17 mouse cellular contexts compared by ENCODE assay signal in genomic region chr6:149174932-149175570, GRCm38 (mm10). TPM values are rescaled to one million over a fixed set of nuclear protein-coding genes. Genes with fewer than 3 reads are reported as not detected.
A peak's percentile ranks its signal among the peaks of the same experiment; 100 is the strongest.
DNase-seq lines count a peak whose midpoint lies in the region; ATAC-seq and TF ChIP-seq lines count a peak whose summit lies in the region.
"Had no signal": no experiment of that assay in that cellular context is flagged by ENCODE, and none has a peak within 500 bp of the region (broad histone marks: within the 10 kb centered on the region; RNA-seq: fewer than 3 reads in every experiment).

No protein-coding gene starts in this region.

- WGBS in heart, embryonic 12.5 days = 81% methylated on average over 3 of the region's 3 CpGs
- 88% methylated on average over 3 of the region's 3 CpGs for WGBS in midbrain, postnatal 0 days
- WGBS in midbrain, embryonic 16.5 days = 95% methylated on average over 3 of the region's 3 CpGs
- WGBS in forebrain, embryonic 10.5 days = 93% methylated on average over 3 of the region's 3 CpGs

- no peak for TF ChIP-seq CTCF in midbrain, postnatal 0 days (IDR thresholded peaks at IDR 0.05)

- peaks cover 6% of the 10 kb centered on the region; the same call in 1 of the 2 replicates for H3K9me3 ChIP-seq in heart, embryonic 12.5 days (replicated peaks)
- 0 out of 2 replicates have a peak, but pooled peaks cover 3% of the 10 kb centered on the region for H3K9me3 ChIP-seq in midbrain, postnatal 0 days (ENCODE audit: low read length)
- peaks cover 6% of the 10 kb centered on the region for H3K9me3 ChIP-seq in midbrain, embryonic 16.5 days (replicated peaks; ENCODE audit: control insufficient read depth, low read length, poor library complexity, severe bottlenecking)
- H3K9me3 ChIP-seq in forebrain, embryonic 10.5 days = peaks cover 11% of the 10 kb centered on the region
- H3K9me3 ChIP-seq: stomach, embryonic 15.5 days had no signal

- peak; percentile 96 for DNase-seq in heart, adult 11 months
- DNase-seq in midbrain, postnatal 0 days (ENCODE audit: low spot score) = peak; percentile 19
- DNase-seq in heart, adult 9 months (ENCODE audit: low spot score in 2 of 2) = peak; percentile 59 to 63
- DNase-seq in skeletal muscle tissue, adult 2 months (ENCODE audit: low read depth, low spot score) = peak; percentile 3
- DNase-seq in urinary bladder, postnatal 14 days (ENCODE audit: low spot score) = no peak
- no peak for DNase-seq in forebrain, embryonic 10.5 days (ENCODE audit: extremely low spot score, low spot score)
- DNase-seq: forebrain, postnatal 0 days; kidney, postnatal 25 days; right cerebral cortex, adult 18-20 months had no signal

- no peak overlapping the region for H3K27ac ChIP-seq in heart, embryonic 12.5 days (ENCODE audit: poor library complexity, severe bottlenecking)
- H3K27ac ChIP-seq in midbrain, postnatal 0 days (ENCODE audit: low read depth, low read length) = no peak overlapping the region
- no peak overlapping the region for H3K27ac ChIP-seq in midbrain, embryonic 16.5 days (ENCODE audit: low read length)
- H3K27ac ChIP-seq in forebrain, embryonic 10.5 days = no peak overlapping the region
- H3K27ac ChIP-seq: stomach, embryonic 15.5 days had no signal

- H3K4me3 ChIP-seq in heart, embryonic 12.5 days = no peak overlapping the region
- no peak overlapping the region for H3K4me3 ChIP-seq in midbrain, postnatal 0 days (ENCODE audit: low read depth, low read length)
- H3K4me3 ChIP-seq in midbrain, embryonic 16.5 days (ENCODE audit: low read depth, low read length) = no peak overlapping the region
- no peak overlapping the region for H3K4me3 ChIP-seq in forebrain, embryonic 10.5 days
- H3K4me3 ChIP-seq: myocyte; stomach, embryonic 15.5 days had no signal

- peaks cover 16% of the 10 kb centered on the region; the same call in 1 of the 2 replicates for H3K4me1 ChIP-seq in heart, embryonic 12.5 days (replicated peaks)
- no peaks in the 10 kb centered on the region for H3K4me1 ChIP-seq in midbrain, postnatal 0 days (ENCODE audit: insufficient read depth, low read length)
- H3K4me1 ChIP-seq in midbrain, embryonic 16.5 days (ENCODE audit: control insufficient read depth, insufficient read depth, low read length) = no peaks in the 10 kb centered on the region
- no peaks in the 10 kb centered on the region for H3K4me1 ChIP-seq in forebrain, embryonic 10.5 days
- H3K4me1 ChIP-seq: stomach, embryonic 15.5 days had no signal

- no peaks in the 10 kb centered on the region for H3K27me3 ChIP-seq in heart, embryonic 12.5 days (replicated peaks)
- H3K27me3 ChIP-seq in midbrain, postnatal 0 days (ENCODE audit: insufficient read depth, low read length) = no peaks in the 10 kb centered on the region
- no peaks in the 10 kb centered on the region for H3K27me3 ChIP-seq in midbrain, embryonic 16.5 days (ENCODE audit: control insufficient read depth, insufficient read depth, low read depth, low read length)
- H3K27me3 ChIP-seq in forebrain, embryonic 10.5 days (ENCODE audit: poor library complexity, severe bottlenecking) = no peaks in the 10 kb centered on the region
- H3K27me3 ChIP-seq: stomach, embryonic 15.5 days had no signal

- peaks cover 55% of the 10 kb centered on the region for H3K36me3 ChIP-seq in heart, embryonic 12.5 days
- peaks cover 20% of the 10 kb centered on the region for H3K36me3 ChIP-seq in midbrain, postnatal 0 days (ENCODE audit: insufficient read depth, low read length)
- H3K36me3 ChIP-seq in midbrain, embryonic 16.5 days (ENCODE audit: control insufficient read depth, insufficient read depth, low read length) = peaks cover 35% of the 10 kb centered on the region
- peaks cover 82% of the 10 kb centered on the region for H3K36me3 ChIP-seq in forebrain, embryonic 10.5 days (replicated peaks)

- H3K9ac ChIP-seq in heart, embryonic 12.5 days = no peak overlapping the region
- H3K9ac ChIP-seq in midbrain, postnatal 0 days (replicated peaks; ENCODE audit: low read length, poor library complexity, severe bottlenecking) = no peak overlapping the region
- H3K9ac ChIP-seq in midbrain, embryonic 16.5 days (ENCODE audit: low read depth, low read length) = no peak overlapping the region
- H3K9ac ChIP-seq: forebrain, postnatal 0 days; stomach, embryonic 15.5 days had no signal

- no peak for ATAC-seq in heart, embryonic 12.5 days (ENCODE audit: insufficient number of reproducible peaks, low FRiP score)
- no peak for ATAC-seq in midbrain, postnatal 0 days (ENCODE audit: low FRiP score)
- ATAC-seq in midbrain, embryonic 16.5 days = no peak; the same call in 1 of the 2 replicates
- ATAC-seq: forebrain, postnatal 0 days had no signal

- H3K4me2 ChIP-seq in heart, embryonic 12.5 days = no peak overlapping the region
- no peak overlapping the region for H3K4me2 ChIP-seq in midbrain, postnatal 0 days (ENCODE audit: low read depth, low read length, poor library complexity, severe bottlenecking)
- no peak overlapping the region for H3K4me2 ChIP-seq in midbrain, embryonic 16.5 days (ENCODE audit: low read length)
- H3K4me2 ChIP-seq: stomach, embryonic 15.5 days had no signal

RNA-seq across cellular contexts. Expression of gene Amn1, which starts 13.5 kb away (rescaled TPM):
- 21.2 and 27.4 TPM in 2 replicates for polyA plus RNA-seq in heart, embryonic 12.5 days (2016; fragmentation: Nextera tagmentation; extraction: Ambion mirVana)
- total RNA-seq in midbrain, postnatal 0 days (2014; rRNA removed) = 50.3 and 83.9 TPM in 2 replicates
- 88.2 and 98.6 TPM in 2 replicates for polyA plus RNA-seq in midbrain, postnatal 0 days (2015; fragmentation: Nextera tagmentation; extraction: Ambion mirVana)
- 110 and 112 TPM in 2 replicates for polyA plus RNA-seq in midbrain, embryonic 16.5 days (2015; fragmentation: Nextera tagmentation; extraction: Ambion mirVana)
- polyA plus RNA-seq in forebrain, embryonic 10.5 days (2016; fragmentation: Nextera tagmentation; extraction: Ambion mirVana) = 38.5 and 45.6 TPM in 2 replicates

RNA-seq across cellular contexts. Expression of gene Etfbkmt, which starts 35.4 kb away (rescaled TPM):
- 15.6 and 17.4 TPM in 2 replicates for polyA plus RNA-seq in heart, embryonic 12.5 days (2016; fragmentation: Nextera tagmentation; extraction: Ambion mirVana)
- 4.8 and 5.3 TPM in 2 replicates for total RNA-seq in midbrain, postnatal 0 days (2014; rRNA removed)
- polyA plus RNA-seq in midbrain, postnatal 0 days (2015; fragmentation: Nextera tagmentation; extraction: Ambion mirVana) = 5.7 and 6.8 TPM in 2 replicates
- 5.7 and 7.9 TPM in 2 replicates for polyA plus RNA-seq in midbrain, embryonic 16.5 days (2015; fragmentation: Nextera tagmentation; extraction: Ambion mirVana)
- polyA plus RNA-seq in forebrain, embryonic 10.5 days (2016; fragmentation: Nextera tagmentation; extraction: Ambion mirVana) = 11.9 and 13.2 TPM in 2 replicates

RNA-seq across cellular contexts. Expression of gene Gm10203, which starts 45.1 kb away (rescaled TPM):
- not detected in 2 replicates for polyA plus RNA-seq in heart, embryonic 12.5 days (2016; fragmentation: Nextera tagmentation; extraction: Ambion mirVana)
- total RNA-seq in midbrain, postnatal 0 days (2014; rRNA removed) = not detected in 2 replicates
- polyA plus RNA-seq in midbrain, postnatal 0 days (2015; fragmentation: Nextera tagmentation; extraction: Ambion mirVana) = not detected in 2 replicates
- not detected in 2 replicates for polyA plus RNA-seq in midbrain, embryonic 16.5 days (2015; fragmentation: Nextera tagmentation; extraction: Ambion mirVana)
- not detected in 2 replicates for polyA plus RNA-seq in forebrain, embryonic 10.5 days (2016; fragmentation: Nextera tagmentation; extraction: Ambion mirVana)
- total RNA-seq: forebrain, postnatal 0 days; left cerebral cortex, postnatal 36 days had no signal
- polyA plus RNA-seq: brain, embryonic 14.5 days; embryonic facial prominence, embryonic 11.5 days; forebrain, postnatal 0 days; heart, embryonic 16.5 days; myocyte; stomach, embryonic 15.5 days had no signal

Comparison
In these comparisons a context has a peak if more than half of its experiments do, and no peak if none do; other contexts are left out.
1. DNase-seq: peak in heart, adult 11 months (single experiment), midbrain, postnatal 0 days (single experiment), heart, adult 9 months (2 of 2) and skeletal muscle tissue, adult 2 months (single experiment); none in urinary bladder, postnatal 14 days (single experiment) and forebrain, embryonic 10.5 days (single experiment).